Mouse (Mus musculus) neutrophil, adult 5-6 weeks (primary cell): ENCODE results near the gene Gm20388. TPM values are rescaled to one million over a fixed set of nuclear protein-coding genes. Genes with fewer than 3 reads are reported as not detected.
A peak's percentile ranks its signal among the peaks of the same experiment; 100 is the strongest.

Experiments used
- ATAC-seq: fragments of 151-379, 151-347 bp; 2 replicates; pipeline ENCODE4 v1.8.0; 2017; ENCODE audit warnings: mild to moderate bottlenecking, moderate TSS enrichment; ENCODE audit not compliant: insufficient number of reproducible peaks, poor library complexity, low FRiP score, severe bottlenecking; ENCODE audit errors: extremely low read depth
- total RNA-seq: library from RNA; stranded (forward); fragments of 200-1000 nt; gene quantifications from 2 replicates; pipeline ENCODE4 v1.2.3, GENCODE M21; 2017

Gm20388 gene
- total RNA-seq, 1 experiment from 2014 or later: 10.8 TPM

DNA sequence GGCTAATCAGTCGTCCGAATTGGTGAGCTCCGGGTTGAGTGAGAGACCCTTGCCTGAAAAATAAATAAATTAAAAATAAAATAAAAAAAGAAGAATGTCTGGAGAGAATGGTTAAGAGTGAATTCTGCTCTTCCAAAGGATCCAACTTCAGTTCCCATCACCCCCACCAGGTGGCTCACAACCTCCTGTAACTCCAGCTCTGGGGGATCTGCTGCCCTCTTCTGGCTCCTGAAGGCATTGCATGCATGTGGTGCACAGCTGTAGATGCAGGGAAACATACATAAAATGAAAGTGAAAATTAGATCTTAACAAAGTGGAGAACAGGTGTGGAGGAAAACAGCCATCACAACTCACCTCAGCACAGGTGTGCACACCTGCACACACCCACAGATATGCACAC, 1840.8 kb downstream of the Gm20388 start:
- ATAC-seq: peak; percentile 59; the same call in 1 of the 2 replicates

- no peak for ATAC-seq
Measured at GRCm38 (mm10) chr8:121758470-121758869, 1847.8 kb downstream of the Gm20388 start.

- ATAC-seq: no peak
Measured at GRCm38 (mm10) chr8:121760484-121760883, 1849.8 kb downstream of the Gm20388 start.

DNA sequence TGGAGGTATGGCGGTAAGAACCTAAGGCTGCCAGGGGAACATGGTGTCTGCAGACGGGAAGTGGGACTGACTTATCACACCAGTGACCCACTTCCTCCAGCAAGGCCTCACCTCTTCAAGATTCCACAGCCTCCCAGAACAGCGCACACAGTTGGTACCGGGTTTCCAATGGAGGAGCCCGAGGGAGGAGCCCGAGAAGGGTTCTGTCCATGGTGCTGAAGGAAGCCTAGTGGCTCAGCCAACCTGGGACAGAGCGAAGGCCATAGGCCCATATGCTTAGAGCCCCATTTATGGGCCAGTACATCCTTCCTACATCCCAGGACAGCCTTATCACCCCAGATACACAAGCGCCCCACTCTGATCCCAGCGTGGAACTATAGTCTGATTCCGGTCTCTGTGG, 1850.8 kb downstream of the Gm20388 start:
- ATAC-seq: no peak

DNA sequence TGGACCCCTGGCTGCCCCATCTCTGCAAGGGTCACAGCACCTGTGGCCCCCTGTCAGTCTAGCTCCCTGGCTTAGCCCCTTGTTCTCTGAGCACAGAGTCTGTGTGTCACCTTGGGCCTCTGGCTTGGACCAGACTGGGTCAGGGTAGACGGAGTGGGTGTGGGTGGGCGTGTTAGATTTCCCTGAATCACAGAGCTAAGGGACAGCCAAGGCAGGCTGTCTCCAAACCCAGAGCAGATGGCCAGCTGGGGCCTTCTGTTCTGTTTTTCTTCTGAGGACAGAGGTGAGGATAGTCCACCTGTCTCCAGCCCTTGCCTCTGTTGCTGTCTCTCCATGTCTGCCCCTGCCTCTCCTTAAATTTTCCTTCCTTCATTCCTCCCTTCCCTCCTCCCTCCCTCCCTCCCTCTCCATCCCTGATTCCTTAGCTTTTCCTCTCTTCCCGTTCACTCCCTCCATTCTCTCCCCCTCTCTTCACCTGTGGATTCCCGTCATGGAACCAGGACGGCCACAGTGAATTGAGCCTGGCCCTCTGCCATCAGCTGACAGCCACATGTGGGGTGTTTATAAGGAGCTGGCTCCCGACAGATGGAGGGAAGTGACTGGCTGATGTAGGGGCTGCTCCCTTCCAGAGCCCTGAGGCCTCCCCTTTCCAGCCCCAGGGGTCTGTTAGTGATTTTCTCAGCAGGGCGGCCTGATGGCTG, 1852.5 kb downstream of the Gm20388 start:
- ATAC-seq: no peak

- ATAC-seq: no peak
Measured at GRCm38 (mm10) chr8:121763700-121764013, 1853.0 kb downstream of the Gm20388 start.

DNA sequence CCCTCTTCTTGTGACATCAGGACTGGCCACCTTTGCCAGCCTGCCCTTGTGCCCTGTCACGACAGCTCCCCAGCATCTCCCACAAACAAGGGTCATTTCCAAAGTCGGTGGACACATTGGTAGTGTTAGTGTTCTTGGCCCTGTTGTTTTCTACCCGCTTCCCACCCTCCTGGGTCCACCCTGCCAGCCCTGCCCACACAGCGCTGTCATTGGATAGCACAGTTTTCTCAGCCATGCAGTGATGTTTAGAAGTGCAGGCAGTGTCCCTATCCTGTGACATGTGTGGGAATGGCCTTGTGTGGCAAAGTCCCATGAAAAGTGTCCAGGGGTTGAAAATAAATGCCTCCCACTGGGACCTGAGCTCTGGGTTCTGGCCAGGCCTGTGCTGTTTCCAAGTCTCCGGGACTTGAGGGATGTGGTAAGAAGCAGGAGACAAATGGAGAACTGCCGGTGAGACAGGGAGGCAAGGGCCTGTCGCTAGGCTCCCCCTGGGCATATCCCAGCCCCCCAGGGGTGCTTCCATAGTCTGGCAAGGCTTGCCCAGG, 1855.0 kb downstream of the Gm20388 start:
- no peak for ATAC-seq

DNA sequence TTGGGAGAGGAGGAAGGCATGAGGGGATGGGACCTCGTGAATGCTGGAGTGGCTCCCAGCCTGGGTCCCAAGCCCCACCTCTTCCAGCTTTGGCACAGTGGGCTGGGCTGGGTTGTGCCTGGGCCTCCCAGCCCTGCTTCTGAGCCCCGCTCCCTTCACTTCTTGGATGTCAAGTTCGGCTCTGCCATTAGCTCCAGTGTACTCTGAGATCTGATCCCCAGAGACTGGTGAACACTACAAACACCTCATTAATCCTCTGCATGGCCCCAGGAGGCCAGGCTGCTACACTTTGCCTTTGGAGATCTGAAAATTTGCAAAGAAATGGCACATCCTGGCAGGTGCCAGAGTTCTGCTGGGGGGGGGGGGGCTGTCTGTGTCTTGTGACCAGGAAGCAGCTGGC, 1858.5 kb downstream of the Gm20388 start:
- no peak for ATAC-seq

- no peak for ATAC-seq
Measured at GRCm38 (mm10) chr8:121769621-121770020, 1859.0 kb downstream of the Gm20388 start.

DNA sequence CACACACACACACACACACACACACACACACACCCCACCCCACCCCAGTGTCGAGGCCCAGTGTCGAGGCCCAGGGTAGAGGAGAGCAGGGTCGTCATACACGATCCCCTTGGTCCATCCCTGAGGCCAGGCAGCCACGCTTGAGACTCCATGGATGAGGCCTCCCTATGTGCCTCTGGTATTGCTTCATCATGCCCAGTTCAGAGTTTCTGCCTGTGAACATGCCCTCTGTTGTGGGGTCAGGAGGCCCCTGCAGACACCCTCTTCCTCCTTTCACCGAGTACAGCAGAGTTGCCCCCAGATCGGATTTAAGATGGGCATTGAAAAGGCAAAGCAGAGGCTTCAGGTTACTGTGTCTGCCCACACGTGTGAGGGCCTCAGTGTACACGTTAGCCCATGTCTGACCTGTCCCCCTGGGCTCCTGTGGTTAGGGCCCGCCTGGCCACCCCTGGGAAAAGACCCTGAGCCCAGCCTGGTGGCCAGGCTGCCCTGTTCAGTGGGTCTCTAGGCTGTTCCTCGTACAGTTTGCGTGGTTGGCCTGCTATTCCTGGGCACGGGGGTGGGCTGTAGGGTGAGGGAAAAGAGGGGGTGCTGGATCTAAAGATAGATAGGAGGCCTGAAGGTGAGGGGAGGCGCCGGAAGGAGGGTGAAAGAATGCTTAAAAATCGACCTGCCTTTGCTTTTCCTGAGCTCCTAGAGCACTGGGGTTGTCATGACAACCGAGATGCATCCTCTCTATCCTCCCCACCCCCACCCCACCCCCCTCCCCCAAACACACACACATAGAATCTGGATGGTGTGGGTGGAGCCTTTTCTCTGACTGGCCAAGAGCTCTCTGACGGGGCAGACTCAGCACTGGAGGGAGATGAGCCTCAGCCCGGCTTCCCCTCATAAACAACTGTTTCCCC, 1860.5 kb downstream of the Gm20388 start:
- no peak for ATAC-seq

DNA sequence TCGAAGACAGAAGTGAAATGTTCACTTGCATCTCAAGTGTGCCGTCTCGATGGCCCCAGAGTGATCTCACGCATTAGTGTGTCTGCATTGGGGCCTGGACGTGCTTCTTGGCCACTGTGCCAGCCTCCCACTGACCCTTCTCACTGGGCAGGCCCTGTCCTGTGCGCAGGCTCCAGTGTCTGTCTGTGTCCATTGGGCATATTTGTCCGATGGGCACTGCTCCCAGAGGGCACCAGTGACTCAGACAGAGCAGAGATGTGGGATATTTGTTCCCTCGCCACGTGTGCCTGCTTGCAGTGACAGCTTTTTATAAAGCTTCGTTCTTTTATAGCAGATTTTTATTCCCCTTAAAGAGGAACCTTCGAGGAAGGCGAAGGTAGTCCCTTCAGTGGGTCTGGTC, 1863.2 kb downstream of the Gm20388 start:
- ATAC-seq: no peak

DNA sequence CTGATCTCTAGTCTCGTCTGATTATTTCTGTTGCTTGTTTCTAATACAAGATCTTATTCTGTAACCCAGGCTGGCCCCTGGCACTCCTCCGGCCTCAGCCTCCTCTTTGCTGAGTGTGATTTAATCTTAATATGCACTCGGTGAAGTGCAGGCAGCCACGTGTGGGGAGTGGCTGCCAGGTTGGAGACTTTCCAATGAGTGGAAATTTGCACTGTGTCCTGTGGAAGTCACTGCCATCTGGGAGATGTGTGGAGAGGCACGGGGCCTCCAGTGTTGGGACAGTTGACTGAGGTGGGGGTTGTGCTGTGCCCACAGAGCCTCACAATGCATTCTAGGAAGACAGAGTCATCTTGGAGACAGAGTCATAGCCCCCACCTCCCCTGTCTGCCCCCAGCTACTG, 1871.9 kb downstream of the Gm20388 start:
- ATAC-seq: no peak

DNA sequence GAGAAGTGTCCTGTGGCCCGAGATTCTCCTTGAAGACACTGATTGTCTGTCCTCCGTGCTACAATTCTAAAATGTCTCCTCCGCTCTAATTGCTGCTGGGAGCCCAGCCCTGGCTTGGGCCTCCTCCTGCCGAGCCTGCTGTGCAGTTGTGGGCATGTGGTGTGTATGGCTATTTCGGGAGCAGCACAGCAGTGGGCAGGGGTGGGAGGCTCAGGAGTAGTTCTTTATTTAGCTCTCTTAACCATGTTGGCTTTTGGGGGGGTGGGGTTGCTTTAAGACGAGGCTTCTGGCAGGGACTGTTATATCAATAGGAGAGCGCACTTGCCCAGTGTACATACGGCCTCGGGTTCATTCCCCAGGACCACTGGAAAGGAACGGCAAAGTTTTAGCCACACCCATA, 1875.9 kb downstream of the Gm20388 start:
- ATAC-seq: no peak

DNA sequence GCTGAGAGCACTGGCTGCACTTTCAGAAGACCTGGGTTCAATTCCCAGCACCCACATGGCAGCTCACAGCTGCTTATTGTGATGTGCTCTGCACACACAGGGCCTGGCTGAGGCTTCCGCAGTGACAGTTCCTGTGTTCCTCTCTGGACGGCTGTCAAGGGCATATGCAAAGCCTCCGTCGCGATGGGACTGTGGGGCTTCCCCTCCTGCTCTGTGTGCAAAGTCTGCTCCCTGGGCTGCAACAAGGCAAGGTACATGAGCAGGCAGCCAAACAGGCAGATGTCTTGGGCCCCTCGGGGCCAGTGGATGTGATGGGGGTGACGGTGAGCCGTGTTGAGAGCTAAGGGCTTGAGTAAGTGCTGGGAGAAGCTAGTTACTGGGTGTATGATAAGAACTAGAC, 1878.1 kb downstream of the Gm20388 start:
- no peak for ATAC-seq

DNA sequence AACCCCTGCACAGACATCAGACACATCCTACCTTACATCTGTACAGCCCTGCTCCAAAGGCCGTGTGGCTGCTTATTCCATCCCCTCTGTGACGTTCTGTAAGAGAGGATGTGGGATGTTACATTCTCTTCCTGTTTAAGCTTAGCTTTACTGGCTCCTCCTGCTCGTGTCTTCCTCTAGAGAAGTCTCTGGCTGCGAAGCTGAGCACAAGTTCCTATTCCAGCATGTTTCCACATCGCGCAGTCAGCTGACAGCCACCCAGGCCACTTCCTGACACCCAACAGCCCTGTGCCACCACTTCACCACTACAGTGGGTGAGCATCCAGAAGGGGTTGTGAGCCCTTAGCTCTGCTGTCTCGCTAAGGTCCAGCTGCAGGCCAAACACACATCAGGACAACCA, 1881.5 kb downstream of the Gm20388 start:
- ATAC-seq: peak; percentile 77

GRCm38 (mm10) chr8:121792627-121793026, 1882.0 kb downstream of the Gm20388 start:
- ATAC-seq: no peak

GRCm38 (mm10) chr8:121794151-121794550, 1883.5 kb downstream of the Gm20388 start:
- ATAC-seq: no peak

GRCm38 (mm10) chr8:121795461-121795860, 1884.8 kb downstream of the Gm20388 start:
- no peak for ATAC-seq

DNA sequence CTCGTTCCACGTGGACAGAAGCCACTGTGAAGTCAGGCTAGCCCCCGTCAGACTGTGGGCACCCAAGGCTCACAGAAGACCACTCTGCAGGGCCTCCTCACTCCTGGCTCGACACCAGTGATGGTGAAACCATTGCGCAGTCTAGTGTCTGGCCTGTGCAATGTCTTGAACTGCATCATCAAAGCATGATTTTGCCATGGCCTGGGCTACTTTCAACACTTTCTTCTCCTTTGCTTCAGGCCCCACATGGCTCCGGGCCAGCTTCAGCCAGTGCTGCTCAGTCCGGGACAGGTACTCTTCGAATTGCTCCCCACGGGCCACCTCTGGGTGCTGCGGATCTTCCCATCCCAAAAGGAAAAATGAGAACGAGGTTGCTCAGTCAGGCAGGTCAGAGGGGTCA, 1885.8 kb downstream of the Gm20388 start:
- ATAC-seq: peak; percentile 31; the same call in 1 of the 2 replicates

GRCm38 (mm10) chr8:121798401-121798800, 1887.8 kb downstream of the Gm20388 start:
- ATAC-seq: no peak
